Mouse (Mus musculus) forebrain, embryonic 14.5 days (tissue): ENCODE results near the gene Rabgap1l. TPM values are rescaled to one million over a fixed set of nuclear protein-coding genes. Genes with fewer than 3 reads are reported as not detected.
A peak's percentile ranks its signal among the peaks of the same experiment; 100 is the strongest.

Source experiments
- ATAC-seq: fragments of 200-750 bp; cut with Nextera tagmentation; 2 replicates; pipeline ENCODE4 v1.8.0; 2017; ENCODE audit warnings: mild to moderate bottlenecking, moderate library complexity
- DNase-seq: peaks from one replicate; pipeline ENCODE4 v3.0.0-alpha.2; 2015; ENCODE audit warnings: low spot score
- H3K27ac ChIP-seq: fragments of 300-500 bp; sonication (generic); 2 replicates; pipeline ENCODE4 v1.5.1; 2014; ENCODE audit warnings: low read depth, mild to moderate bottlenecking, control low read depth, low read length, moderate library complexity
- H3K27me3 ChIP-seq: fragments of 300-500 bp; sonication (generic); replicated peaks from 2 replicates; pipeline ENCODE4 v1.6.1; 2014; ENCODE audit warnings: low read length, control low read depth, mixed read lengths; ENCODE audit not compliant: control insufficient read depth, insufficient read depth
- H3K36me3 ChIP-seq: fragments of 300-500 bp; sonication (generic); 2 replicates; pipeline ENCODE4 v1.6.1; 2014; ENCODE audit warnings: low read length, control low read depth; ENCODE audit not compliant: control insufficient read depth, insufficient read depth
- H3K4me1 ChIP-seq: fragments of 300-500 bp; sonication (generic); 2 replicates; pipeline ENCODE4 v1.6.1; 2014; ENCODE audit warnings: antibody characterized with exemption, low read length, control low read depth; ENCODE audit not compliant: control insufficient read depth, insufficient read depth
- H3K4me2 ChIP-seq: fragments of 300-500 bp; sonication (generic); 2 replicates; pipeline ENCODE4 v1.6.1; 2014; ENCODE audit warnings: mild to moderate bottlenecking, control low read depth, low read length
- H3K4me3 ChIP-seq: fragments of 300-500 bp; sonication (generic); 2 replicates; pipeline ENCODE4 v1.5.1; 2014; ENCODE audit warnings: low read depth, low read length, control low read depth
- H3K9ac ChIP-seq: fragments of 300-500 bp; sonication (generic); 2 replicates; pipeline ENCODE4 v1.6.1; 2014; ENCODE audit warnings: mild to moderate bottlenecking, low read length, control low read depth, moderate library complexity
- H3K9me3 ChIP-seq: fragments of 300-500 bp; sonication (generic); replicated peaks from 2 replicates; pipeline ENCODE4 v1.6.1; 2016; ENCODE audit warnings: low read length, control low read depth, mixed read lengths; ENCODE audit not compliant: control insufficient read depth
- WGBS: fragments of 180-500 bp; shearing (Covaris S2); extraction: QIAGEN DNeasy Blood & Tissue Kit; methylation state at CpG from one replicate; pipeline ENCODE4 v1.1.7; 2014; 5-methylcytosine and 5-hydroxymethylcytosine counted together
- polyA plus RNA-seq: library from polyadenylated mRNA; unstranded; fragments of >200 nt; fragmentation: Nextera tagmentation; extraction: Ambion mirVana; gene quantifications from 2 replicates; pipeline ENCODE4 v1.2.1, GENCODE M21; 2014

Gene Rabgap1l
- polyA plus RNA-seq, 1 experiment from 2014 or later = 25.6 TPM

GRCm38 (mm10) chr1:160734743-160735142 lies 58.3 kb downstream of the Rabgap1l start:
- ATAC-seq (no peak), DNase-seq (no peak)
- Histone ChIP-seq H3K4me1 (no peaks in the 10 kb centered on the region), H3K9ac (no peak overlapping the region), H3K27ac (no peak overlapping the region), H3K27me3 (no peaks in the 10 kb centered on the region), H3K4me2 (no peak overlapping the region), H3K36me3 (no peaks in the 10 kb centered on the region), H3K4me3 (no peak overlapping the region), H3K9me3 (no peaks in the 10 kb centered on the region)
- WGBS = 90% methylated on average over 2 of the region's 2 CpGs

GRCm38 (mm10) chr1:160729944-160730343 lies 63.1 kb downstream of the Rabgap1l start:
- Histone ChIP-seq H3K27me3 (no peaks in the 10 kb centered on the region), H3K4me1 (no peaks in the 10 kb centered on the region), H3K4me3 (no peak overlapping the region), H3K9me3 (no peaks in the 10 kb centered on the region), H3K4me2 (no peak overlapping the region), H3K9ac (no peak overlapping the region), H3K27ac (no peak overlapping the region), H3K36me3 (no peaks in the 10 kb centered on the region)
- DNase-seq (no peak), ATAC-seq (no peak)
- WGBS = 86% methylated on average over 4 of the region's 4 CpGs

GRCm38 (mm10) chr1:160717742-160718141 lies 75.3 kb downstream of the Rabgap1l start:
- no peak overlapping the region for H3K4me2 ChIP-seq
- H3K9me3 ChIP-seq = no peaks in the 10 kb centered on the region
- no peaks in the 10 kb centered on the region for H3K27me3 ChIP-seq
- no peak overlapping the region for H3K4me3 ChIP-seq
- H3K27ac ChIP-seq = no peak overlapping the region
- ATAC-seq (peak; percentile 55; the same call in 1 of the 2 replicates), DNase-seq (peak; percentile 82)
- no peak overlapping the region for H3K9ac ChIP-seq
- H3K4me1 ChIP-seq = no peaks in the 10 kb centered on the region
- no peaks in the 10 kb centered on the region for H3K36me3 ChIP-seq
- WGBS = 14% methylated on average over 3 of the region's 3 CpGs

- DNase-seq = peak; percentile 72
Observed at GRCm38 (mm10) chr1:160714685-160715084, 78.3 kb downstream of the Rabgap1l start.

GRCm38 (mm10) chr1:160713887-160714286 lies 79.1 kb downstream of the Rabgap1l start:
- 93% methylated on average over 4 of the region's 4 CpGs for WGBS

More at GRCm38 (mm10) chr1:160714685-160715084, 78.3 kb downstream of the Rabgap1l start:
- no peak overlapping the region for H3K4me2 ChIP-seq
- no peaks in the 10 kb centered on the region for H3K4me1 ChIP-seq
- peak; percentile 50; the same call in 1 of the 2 replicates for ATAC-seq
- H3K36me3 ChIP-seq = no peaks in the 10 kb centered on the region
- H3K27ac ChIP-seq = no peak overlapping the region
- H3K9ac ChIP-seq = no peak overlapping the region
- no peaks in the 10 kb centered on the region for H3K27me3 ChIP-seq
- no peaks in the 10 kb centered on the region for H3K9me3 ChIP-seq
- H3K4me3 ChIP-seq = no peak overlapping the region

GRCm38 (mm10) chr1:160713383-160713782 lies 79.6 kb downstream of the Rabgap1l start:
- Histone ChIP-seq H3K4me1 (no peaks in the 10 kb centered on the region), H3K27ac (no peak overlapping the region), H3K27me3 (no peaks in the 10 kb centered on the region), H3K9me3 (no peaks in the 10 kb centered on the region), H3K4me3 (no peak overlapping the region), H3K36me3 (no peaks in the 10 kb centered on the region), H3K9ac (no peak overlapping the region), H3K4me2 (no peak overlapping the region)
- DNase-seq = no peak
- ATAC-seq = no peak
- 94% methylated on average over 1 of the region's 1 CpGs for WGBS

More at GRCm38 (mm10) chr1:160713887-160714286, 79.1 kb downstream of the Rabgap1l start:
- H3K4me2 ChIP-seq = no peak overlapping the region
- H3K27me3 ChIP-seq = no peaks in the 10 kb centered on the region
- ATAC-seq = no peak
- no peaks in the 10 kb centered on the region for H3K36me3 ChIP-seq
- no peaks in the 10 kb centered on the region for H3K4me1 ChIP-seq
- H3K9ac ChIP-seq = no peak overlapping the region
- no peak for DNase-seq
- no peak overlapping the region for H3K27ac ChIP-seq
- H3K4me3 ChIP-seq = no peak overlapping the region
- no peaks in the 10 kb centered on the region for H3K9me3 ChIP-seq

- Histone ChIP-seq H3K36me3 (no peaks in the 10 kb centered on the region), H3K27me3 (no peaks in the 10 kb centered on the region), H3K9me3 (no peaks in the 10 kb centered on the region), H3K4me1 (no peaks in the 10 kb centered on the region), H3K27ac (no peak overlapping the region), H3K4me2 (no peak overlapping the region), H3K9ac (no peak overlapping the region), H3K4me3 (no peak overlapping the region)
- ATAC-seq (no peak), DNase-seq (no peak)
Observed at GRCm38 (mm10) chr1:160710539-160710938, 82.5 kb downstream of the Rabgap1l start.

- WGBS = 97% methylated on average over 2 of the region's 2 CpGs
- Histone ChIP-seq H3K4me1 (no peaks in the 10 kb centered on the region), H3K9me3 (no peaks in the 10 kb centered on the region), H3K4me2 (no peak overlapping the region), H3K9ac (no peak overlapping the region), H3K27ac (no peak overlapping the region), H3K4me3 (no peak overlapping the region), H3K27me3 (no peaks in the 10 kb centered on the region), H3K36me3 (no peaks in the 10 kb centered on the region)
- ATAC-seq (no peak), DNase-seq (no peak)
Observed at GRCm38 (mm10) chr1:160704596-160704995, 88.4 kb downstream of the Rabgap1l start.

- Histone ChIP-seq H3K36me3 (no peaks in the 10 kb centered on the region), H3K27me3 (no peaks in the 10 kb centered on the region), H3K4me3 (no peak overlapping the region), H3K9ac (no peak overlapping the region), H3K27ac (no peak overlapping the region), H3K4me1 (no peaks in the 10 kb centered on the region), H3K9me3 (no peaks in the 10 kb centered on the region), H3K4me2 (no peak overlapping the region)
- DNase-seq = no peak
- 96% methylated on average over 6 of the region's 6 CpGs for WGBS
- ATAC-seq = no peak
Observed at GRCm38 (mm10) chr1:160703813-160704212, 89.2 kb downstream of the Rabgap1l start.
